Mouse (Mus musculus): Measurements from ENCODE around the gene Canx. TPM values are rescaled to one million over a fixed set of nuclear protein-coding genes. Genes with fewer than 3 reads are reported as not detected.

Gene Canx
- total RNA-seq, 2 experiments from 2014 or later: 76.4 to 103 TPM

- intact Hi-C loops (cut with DNase I): no loop called here
- DNase-seq: no peak
These were observed 40.2 kb downstream of the Canx start for GRCm38 (mm10) chr11:50285263-50285662.

- intact Hi-C loops (cut with DNase I): no loop called here
- DNase-seq: no peak
These were observed 45.4 kb downstream of the Canx start for GRCm38 (mm10) chr11:50280053-50280452.

DNA sequence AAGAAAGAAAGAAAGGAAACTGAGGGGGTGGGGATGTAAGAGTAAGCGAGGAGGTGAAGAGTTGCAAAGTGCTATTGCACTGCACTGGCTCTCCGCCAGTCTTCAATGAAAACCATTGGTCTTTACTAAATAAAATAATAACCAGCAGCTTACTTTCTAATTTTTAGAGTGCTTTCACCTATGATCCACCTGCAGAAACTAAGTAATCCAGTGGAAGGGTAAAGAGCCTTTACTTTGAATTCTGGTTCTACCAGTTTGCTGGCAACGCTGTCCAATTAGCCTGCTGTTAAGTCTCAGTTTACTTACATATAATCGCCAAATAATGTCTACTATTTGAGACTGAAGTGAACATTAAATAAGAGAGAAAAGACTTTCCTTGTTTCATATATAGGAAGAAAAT lies 46.5 kb downstream of the Canx start:
- intact Hi-C loops (cut with DNase I): no loop called here
- DNase-seq: no peak

DNA sequence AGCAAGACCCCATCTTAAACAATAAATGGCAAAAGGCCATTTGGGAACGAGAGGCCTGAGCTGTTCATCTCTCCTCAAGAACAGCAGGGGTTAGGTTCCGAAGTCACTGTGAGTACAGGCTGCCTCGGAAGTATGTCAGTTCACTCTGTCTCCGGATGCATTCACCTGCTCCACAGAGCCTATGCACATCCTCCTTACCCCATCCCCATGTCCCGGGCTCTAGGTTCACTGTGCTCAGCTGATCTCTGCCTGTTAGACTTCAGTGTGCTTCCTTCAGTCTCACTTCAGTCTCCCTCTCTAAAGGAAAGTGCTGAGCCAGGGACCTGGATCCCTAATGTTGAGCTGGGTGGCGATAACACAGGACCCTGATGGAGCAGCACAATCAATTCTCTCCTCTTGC lies 47.8 kb downstream of the Canx start:
- intact Hi-C loops (cut with DNase I): no loop called here
- DNase-seq: no peak

DNA sequence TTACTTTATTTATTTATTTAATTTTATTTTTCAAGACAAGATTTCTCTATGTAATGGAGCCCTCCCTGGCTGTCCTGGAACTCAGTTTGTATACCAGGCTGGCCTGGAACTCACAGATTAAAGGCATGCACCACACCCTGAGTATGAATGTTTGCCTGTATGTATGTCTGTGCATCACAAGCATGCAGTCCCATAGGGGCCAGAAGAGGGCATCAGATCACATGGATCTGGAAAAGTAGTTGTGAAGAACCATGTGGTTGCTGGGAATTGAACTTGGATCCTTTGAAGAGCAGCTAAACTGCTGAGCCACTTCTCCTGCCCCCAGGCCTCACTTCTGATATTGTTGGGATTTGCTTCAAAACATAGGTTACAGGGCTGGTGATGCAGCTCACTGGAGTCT lies 48.4 kb downstream of the Canx start:
- no peak for DNase-seq
- intact Hi-C loops (cut with DNase I): no loop called here

GRCm38 (mm10) chr11:50275568-50276151 lies 49.8 kb downstream of the Canx start:
- no peak for DNase-seq
- intact Hi-C loops (cut with DNase I): no loop called here

GRCm38 (mm10) chr11:50275077-50275476 lies 50.4 kb downstream of the Canx start:
- intact Hi-C loops (cut with DNase I): no loop called here
- no peak for DNase-seq

DNA sequence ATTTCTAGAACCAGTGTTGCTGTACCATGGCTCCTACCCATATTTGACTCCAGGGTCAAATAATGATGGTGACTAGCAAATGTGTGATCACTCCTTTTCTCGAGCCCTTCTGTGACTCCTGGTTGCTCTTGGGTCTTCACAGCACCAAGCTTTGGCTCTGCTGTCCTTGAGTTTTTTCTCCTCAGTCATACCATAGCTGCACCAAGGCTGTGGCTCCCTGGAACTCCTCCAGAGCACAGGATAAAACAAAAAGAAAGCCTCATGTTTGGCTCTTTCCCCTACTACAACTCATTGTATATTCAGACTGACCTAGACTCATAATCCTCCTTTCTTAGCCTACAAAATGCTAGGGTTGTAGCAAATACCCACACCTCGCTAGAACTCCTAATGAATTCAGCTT lies 52.7 kb downstream of the Canx start:
- DNase-seq: no peak
- intact Hi-C loops (cut with DNase I): no loop called here

DNA sequence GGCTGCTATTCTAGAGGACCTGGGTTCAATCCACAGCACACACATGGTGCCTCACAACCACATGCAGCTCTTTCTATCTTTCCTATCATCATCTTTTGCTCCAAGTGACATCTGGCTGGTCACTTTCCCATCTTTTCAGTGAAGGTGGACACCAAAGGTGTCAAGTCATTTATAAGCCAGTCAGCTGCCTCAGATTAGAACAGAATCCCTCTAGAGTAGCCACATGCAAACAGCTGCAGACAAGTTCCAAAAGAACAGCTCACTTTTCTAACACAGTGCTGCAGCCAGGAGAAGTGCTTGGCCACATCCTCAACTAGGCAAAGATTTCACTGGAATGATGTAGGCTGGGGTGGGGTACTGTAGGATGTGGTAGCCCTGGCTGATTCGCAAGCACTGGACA lies 55.6 kb downstream of the Canx start:
- intact Hi-C loops (cut with DNase I): no loop called here
- no peak for DNase-seq

DNA sequence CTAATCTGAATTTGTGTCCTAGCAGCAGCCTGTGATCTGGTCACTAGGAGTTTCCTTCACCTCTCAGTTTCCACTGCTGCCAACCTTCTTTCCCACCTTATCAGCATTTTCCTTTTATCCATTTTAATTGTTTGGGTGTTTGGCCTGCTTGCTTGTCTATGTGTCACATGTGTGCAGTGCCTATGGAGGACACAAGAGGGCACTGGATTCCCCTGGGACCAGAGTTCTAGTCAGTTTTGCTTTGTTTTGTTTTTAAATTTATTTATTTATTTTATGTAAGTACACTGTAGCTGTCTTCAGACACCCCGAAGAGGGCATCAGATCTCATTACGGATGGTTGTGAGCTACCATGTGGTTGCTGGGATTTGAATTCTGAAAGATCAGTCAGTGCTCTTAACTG lies 56.3 kb downstream of the Canx start:
- DNase-seq: no peak
- intact Hi-C loops (cut with DNase I): no loop called here

DNA sequence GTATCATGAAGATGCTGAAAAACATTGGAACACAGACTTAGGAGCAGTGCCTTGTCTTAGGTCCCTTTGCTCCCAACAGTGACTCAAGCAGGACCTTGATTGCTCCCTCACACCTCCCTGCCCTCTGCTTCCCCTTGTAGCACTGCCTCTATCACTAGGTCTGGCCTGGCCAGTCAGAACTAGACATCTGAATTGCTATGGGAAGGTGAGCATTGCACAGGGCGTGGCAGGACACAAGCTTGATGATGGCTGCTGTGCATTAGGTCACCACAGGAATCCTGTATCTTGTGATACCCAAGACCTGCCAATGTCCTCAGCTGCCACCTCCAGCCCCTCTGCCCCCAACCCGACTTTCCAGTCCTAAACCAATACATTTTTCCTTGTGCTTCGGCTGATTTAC lies 58.5 kb downstream of the Canx start:
- intact Hi-C loops (cut with DNase I): no loop called here
- no peak for DNase-seq

DNA sequence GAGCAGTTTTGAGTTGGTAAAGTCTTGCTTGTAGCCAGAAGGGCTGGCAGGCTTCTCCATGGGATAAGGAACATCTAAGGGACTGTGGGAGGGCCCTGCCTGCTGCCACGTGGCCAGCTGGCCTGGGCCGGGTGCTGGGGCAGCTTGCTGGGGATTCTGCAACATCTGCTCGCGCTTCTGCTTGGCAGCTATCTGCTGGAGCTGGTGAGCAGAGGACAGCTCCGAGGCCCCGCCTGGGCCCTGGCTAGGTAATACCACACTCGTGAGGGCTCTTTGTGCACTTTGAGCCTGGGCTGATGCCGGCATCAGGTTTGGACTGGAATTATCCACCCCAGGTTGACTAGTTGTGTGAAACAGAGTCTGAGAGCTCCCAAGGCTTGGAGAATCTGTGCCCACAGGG lies 59.5 kb downstream of the Canx start:
- intact Hi-C loops (cut with DNase I): no loop called here
- DNase-seq: peak in 1 of 2 experiments; percentile 22

DNA sequence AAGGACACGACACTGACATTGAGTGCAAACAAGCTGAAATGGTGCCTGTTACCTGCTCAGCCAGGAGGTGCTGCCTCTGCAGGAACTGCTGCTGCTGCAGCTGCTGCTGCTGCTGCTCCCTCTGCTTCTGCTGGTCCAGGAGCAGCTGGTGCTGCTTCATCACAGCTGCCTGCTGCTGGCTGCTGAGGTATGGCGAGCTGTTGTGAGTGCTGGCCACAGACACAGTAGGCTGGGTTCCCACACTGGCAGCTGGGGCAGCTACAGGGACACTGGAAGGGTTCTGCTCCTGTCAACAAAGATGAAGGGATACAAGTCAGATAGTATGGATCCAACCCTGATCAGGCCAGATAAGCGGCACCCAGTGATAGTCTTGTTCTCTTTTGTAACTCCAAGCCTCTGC lies 62.3 kb downstream of the Canx start:
- no peak for DNase-seq
- intact Hi-C loops (cut with DNase I): no loop called here

GRCm38 (mm10) chr11:50262020-50262419 lies 63.5 kb downstream of the Canx start:
- DNase-seq: no peak
- intact Hi-C loops (cut with DNase I): no loop called here

DNA sequence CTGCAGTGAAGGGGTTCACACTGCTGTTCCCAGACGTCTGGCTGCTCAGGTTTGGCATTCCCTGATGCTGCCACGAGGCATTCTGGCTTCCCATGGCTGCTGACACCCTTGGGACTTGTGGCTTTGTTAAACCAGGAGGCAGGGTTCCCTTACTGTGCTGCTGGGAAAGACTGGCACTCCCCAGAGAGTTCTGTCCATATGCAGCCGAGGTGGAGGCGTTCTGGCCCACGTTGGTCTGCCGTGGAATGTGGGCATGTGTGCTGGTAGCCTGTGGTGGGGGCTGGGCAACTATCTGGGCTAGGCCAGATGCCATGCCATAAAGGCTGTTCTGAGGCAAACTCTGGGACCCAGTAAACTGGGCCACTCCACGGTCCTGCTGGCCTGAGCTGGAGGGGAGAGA lies 67.2 kb downstream of the Canx start:
- intact Hi-C loops (cut with DNase I): no loop called here
- DNase-seq: no peak

DNA sequence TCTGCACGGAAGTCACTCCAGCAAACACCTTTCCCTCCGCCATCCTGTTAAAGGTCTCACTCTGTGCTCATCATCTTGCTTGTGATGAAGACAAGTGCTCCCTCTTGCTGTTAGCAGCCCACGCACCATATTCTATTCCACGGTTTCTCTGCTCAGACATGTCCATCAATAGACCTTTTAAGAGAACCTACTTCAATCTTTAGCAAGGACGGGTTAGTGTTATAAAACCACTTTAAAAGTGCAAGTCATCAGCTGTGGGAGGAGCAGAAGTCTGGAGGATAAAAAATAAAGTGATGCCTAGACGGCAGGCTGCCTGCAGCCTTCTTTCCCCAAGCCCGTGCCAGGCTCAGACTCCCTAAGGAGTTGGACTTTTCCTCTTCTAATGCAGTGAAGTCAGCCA lies 68.9 kb downstream of the Canx start:
- DNase-seq: no peak
- intact Hi-C loops (cut with DNase I): no loop called here

GRCm38 (mm10) chr11:50254010-50254580 lies 71.4 kb downstream of the Canx start:
- intact Hi-C loops (cut with DNase I): no loop called here
- no peak for DNase-seq

- no peak for DNase-seq
- intact Hi-C loops (cut with DNase I): no loop called here
These were observed 72.1 kb downstream of the Canx start for GRCm38 (mm10) chr11:50253393-50253792.

DNA sequence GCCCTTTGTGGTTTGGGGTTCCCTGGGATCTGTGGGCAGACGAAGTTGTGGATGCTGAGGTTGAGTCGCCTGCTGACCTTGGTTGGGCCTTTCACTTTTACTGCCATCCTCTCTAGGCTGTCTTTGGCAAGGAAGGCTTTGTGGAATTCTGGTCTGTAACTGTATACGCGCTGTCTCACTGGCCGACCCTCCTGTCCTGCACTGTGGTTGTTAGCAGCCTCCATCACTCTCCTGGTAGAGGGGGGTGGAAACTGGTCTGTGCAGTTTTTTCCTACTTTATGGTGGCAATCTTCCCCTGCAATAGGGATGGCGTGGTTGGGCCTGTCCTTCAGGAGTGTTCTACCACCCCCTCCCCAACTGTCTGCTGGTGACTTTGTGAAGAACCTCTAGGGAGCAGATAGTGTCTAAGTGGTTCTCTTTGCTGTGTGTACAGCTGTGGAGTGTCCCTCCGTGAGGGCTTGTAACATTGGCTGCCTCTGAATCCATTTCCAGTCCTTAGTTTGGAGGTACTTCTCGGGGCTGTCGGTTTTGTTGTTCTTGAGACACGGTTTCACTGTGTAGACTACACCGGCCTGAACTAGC lies 72.7 kb downstream of the Canx start:
- DNase-seq: no peak
- intact Hi-C loops (cut with DNase I): no loop called here

GRCm38 (mm10) chr11:50252166-50252565 lies 73.3 kb downstream of the Canx start:
- no peak for DNase-seq
- intact Hi-C loops (cut with DNase I): no loop called here

DNA sequence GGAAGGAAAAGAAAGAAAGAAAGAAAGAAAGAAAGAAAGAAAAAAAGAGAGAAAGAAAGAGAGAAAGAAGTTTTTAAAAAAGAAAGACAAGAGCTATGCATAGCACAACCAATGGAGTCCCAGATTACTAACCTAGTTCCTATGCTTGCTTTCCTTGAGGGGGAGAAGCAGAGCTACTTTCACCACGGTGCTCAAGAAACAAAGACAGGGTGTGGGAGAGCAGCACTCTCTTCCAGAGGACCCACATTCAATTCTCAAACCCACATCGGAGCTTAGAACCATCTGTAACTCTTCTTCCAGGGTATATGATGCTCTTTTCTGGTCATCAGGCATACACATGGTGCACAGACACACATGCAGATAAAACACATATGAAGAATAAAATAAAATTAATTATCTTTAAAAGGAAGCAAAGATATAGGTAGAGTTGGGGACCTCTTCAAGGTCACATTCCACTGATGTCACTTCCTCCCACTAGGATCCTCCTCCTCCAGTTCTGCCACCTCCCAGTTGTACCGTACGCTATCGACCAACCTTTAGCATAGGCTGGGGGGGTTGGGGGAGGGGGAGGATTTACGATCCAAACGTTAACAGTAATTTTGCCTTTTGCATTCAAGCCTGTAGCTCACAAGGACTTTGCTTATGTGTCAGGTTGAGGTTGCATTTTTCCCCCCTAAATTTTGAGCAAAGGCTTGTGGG lies 76.9 kb downstream of the Canx start:
- intact Hi-C loops (cut with DNase I): no loop called here
- no peak for DNase-seq

DNA sequence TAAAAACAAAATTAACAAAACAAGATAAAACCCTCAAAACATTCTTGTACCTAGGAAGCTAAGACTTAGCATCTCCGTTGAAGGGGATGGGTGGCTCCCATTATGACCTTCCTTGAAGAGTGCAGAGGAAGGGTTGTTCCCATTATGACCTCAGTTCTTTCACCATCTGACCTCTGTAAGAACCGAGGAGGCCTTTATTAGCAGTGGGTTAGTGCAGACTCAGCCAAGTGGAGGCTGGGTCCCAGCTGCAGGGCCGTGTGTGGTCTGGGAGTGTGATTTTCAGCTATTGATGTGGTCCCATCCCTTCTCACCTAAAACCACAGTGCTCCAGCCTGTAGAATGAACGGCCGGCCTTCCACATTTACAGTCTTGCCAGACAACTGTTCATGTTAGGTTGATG lies 80.2 kb downstream of the Canx start:
- intact Hi-C loops (cut with DNase I): no loop called here
- DNase-seq: no peak

Data from gastrocnemius, postnatal 36 days (tissue).